Mouse (Mus musculus) CH12.LX (cell line): ENCODE measurements at regions not wholly inside any gene's neighbourhood (a gene's known extent, or its start where the extent isn't known, plus 50 kb on each side); places are given as distances from the start of the nearest gene placed in this dataset.

ENCODE experiments used
- CTCF ChIP-seq, 2 experiments: IDR thresholded peaks in 1 of 2; conservative IDR thresholded peaks in 1 of 2; 2 replicates each; pipeline ENCODE4 v1.5.1; 2011 to 2012; ENCODE audit warnings: low read depth in 2 of 2, low read length in 2 of 2, improper control_type of control experiment in 1 of 2, inconsistent platforms in 1 of 2, mild to moderate bottlenecking in 1 of 2, moderate library complexity in 1 of 2
- E2F4 ChIP-seq: IDR thresholded peaks from 2 replicates; pipeline ENCODE4 v1.6.1; 2011; ENCODE audit warnings: low read depth, low read length, improper control_type of control experiment; ENCODE audit not compliant: insufficient replicate concordance
- EP300 ChIP-seq: IDR thresholded peaks from 2 replicates; pipeline ENCODE4 v1.6.1; 2011; ENCODE audit warnings: low read length, improper control_type of control experiment
- MEF2A ChIP-seq: IDR thresholded peaks from 2 replicates; pipeline ENCODE4 v1.6.1; 2014; ENCODE audit warnings: low read depth, mild to moderate bottlenecking, inconsistent platforms, low read length, improper control_type of control experiment, borderline replicate concordance
- MXI1 ChIP-seq: IDR thresholded peaks from 2 replicates; pipeline ENCODE4 v1.6.1; 2011; ENCODE audit warnings: mild to moderate bottlenecking, low read depth, low read length, improper control_type of control experiment
- NELFE ChIP-seq: IDR thresholded peaks from 2 replicates; pipeline ENCODE4 v1.6.1; 2011; ENCODE audit warnings: low read depth, low read length, improper control_type of control experiment
- NRF1 ChIP-seq: IDR thresholded peaks from 2 replicates; pipeline ENCODE4 v1.6.1; 2014; ENCODE audit warnings: low read depth, mild to moderate bottlenecking, inconsistent platforms, low read length, improper control_type of control experiment, moderate library complexity
- POLR2A ChIP-seq: IDR thresholded peaks from 2 replicates; pipeline ENCODE4 v1.6.1; 2011; ENCODE audit warnings: low read depth, mild to moderate bottlenecking, improper control_type of control experiment, low read length
- RCOR1 ChIP-seq: conservative IDR thresholded peaks from 2 replicates; pipeline ENCODE4 v1.6.1; 2012; ENCODE audit warnings: low read depth, mild to moderate bottlenecking, inconsistent platforms, low read length, improper control_type of control experiment
- SMC3 ChIP-seq: IDR thresholded peaks from 2 replicates; pipeline ENCODE4 v1.6.1; 2011; ENCODE audit warnings: low read depth, low read length, improper control_type of control experiment
- TCF12 ChIP-seq: IDR thresholded peaks from 2 replicates; pipeline ENCODE4 v1.6.1; 2014; ENCODE audit warnings: low read depth, mild to moderate bottlenecking, inconsistent platforms, low read length, improper control_type of control experiment
- USF1 ChIP-seq: IDR thresholded peaks from 2 replicates; pipeline ENCODE4 v1.6.1; 2014; ENCODE audit warnings: low read depth, mild to moderate bottlenecking, inconsistent platforms, low read length, improper control_type of control experiment
- USF2 ChIP-seq: conservative IDR thresholded peaks from 2 replicates; pipeline ENCODE4 v1.6.1; 2011; ENCODE audit warnings: low read depth, low read length, improper control_type of control experiment
- ZC3H11A ChIP-seq: IDR thresholded peaks from 2 replicates; pipeline ENCODE4 v1.6.1; 2012; ENCODE audit warnings: low read depth, mild to moderate bottlenecking, inconsistent platforms, low read length, improper control_type of control experiment

- TF ChIP-seq ZC3H11A (no peak), TCF12 (no peak), NELFE (no peak), CTCF (conservative IDR thresholded peaks at IDR 0.05 in 1 of 2, IDR thresholded peaks at IDR 0.05 in 1 of 2; ENCODE audit: low read depth in 2 of 2, low read length in 2 of 2) (no peak), MEF2A (no peak), POLR2A (no peak), RCOR1 (no peak), EP300 (no peak), SMC3 (no peak), USF2 (no peak), NRF1 (no peak), E2F4 (no peak), MXI1 (no peak), USF1 (no peak)
These were observed 94.5 kb upstream of the Fam3c start for GRCm38 (mm10) chr6:22450501-22450900.
